Mouse (Mus musculus) yolk sac, embryonic 10.5 days (tissue): Measurements from ENCODE around the gene Cyp2u1.

Source experiments
- DNase-seq: peaks from one replicate; pipeline ENCODE4 v3.0.0-alpha.2; 2017; ENCODE audit warnings: low spot score

Cyp2u1 gene

DNA sequence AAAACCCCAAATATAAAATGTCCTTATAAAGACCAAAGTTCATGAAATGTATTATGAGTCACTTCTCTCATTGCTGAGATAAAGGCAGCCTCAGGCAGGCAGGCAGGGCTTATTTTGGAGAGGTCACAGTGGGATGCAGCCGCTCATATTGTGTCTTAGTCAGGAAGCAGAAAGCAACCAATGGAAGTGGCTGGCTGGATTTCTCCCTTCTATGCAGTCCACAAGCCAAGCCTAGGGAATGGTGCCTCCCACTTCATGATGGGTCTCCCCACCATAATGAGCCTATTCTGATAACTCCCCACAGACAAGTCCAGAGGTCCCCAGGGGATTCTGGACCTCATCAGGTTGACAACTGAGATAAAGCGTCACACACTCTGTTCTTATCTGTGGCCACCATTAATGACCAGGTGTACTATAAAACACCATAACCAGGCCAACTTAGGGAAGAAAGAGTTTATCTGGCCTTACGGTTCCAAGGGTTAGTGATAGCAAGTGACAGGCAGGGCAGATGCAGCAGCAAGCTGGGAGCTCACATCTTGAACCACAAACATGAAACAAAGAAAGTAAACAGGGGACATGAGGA, 47.5 kb downstream of the Cyp2u1 start:
- DNase-seq, result no peak

DNA sequence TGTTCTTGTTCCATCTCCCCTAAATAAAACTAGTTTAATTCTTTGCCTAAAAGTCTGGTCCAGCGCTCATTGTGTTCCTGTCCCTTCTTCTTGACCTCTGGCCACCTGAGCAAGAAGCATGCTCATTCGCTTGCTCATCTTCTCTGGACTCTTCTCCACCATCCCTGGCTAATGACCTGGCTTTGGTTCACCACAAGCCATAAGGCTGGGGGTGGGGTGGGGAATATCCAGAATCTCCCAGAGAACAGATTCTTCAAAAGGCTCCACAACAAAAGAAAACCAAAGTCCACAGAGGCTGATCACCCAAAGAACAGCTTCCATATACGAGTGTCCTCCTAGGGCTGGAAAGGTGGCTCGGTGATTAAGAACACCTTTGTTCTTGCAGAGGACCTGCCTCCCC, 48.0 kb downstream of the Cyp2u1 start:
- no peak for DNase-seq

DNA sequence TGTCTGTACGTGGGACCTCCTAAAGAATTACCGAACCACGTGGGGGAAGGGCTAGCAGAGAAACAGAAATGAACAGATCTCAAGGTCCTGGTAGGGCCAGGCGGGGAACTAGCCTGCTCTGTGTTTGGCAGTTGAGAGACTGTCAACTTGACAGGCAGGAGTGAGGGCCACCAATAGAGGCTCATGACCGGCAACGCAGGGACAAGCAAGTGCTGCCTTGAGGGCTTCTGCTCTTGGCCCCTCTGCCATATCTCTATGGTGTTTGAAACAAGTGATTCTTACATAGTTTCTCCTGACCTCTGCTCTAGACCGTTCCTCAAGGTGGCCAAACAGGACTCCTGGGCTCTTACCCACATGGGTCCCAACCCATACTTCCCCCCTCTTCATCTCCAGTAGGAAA, 51.4 kb downstream of the Cyp2u1 start:
- no peak for DNase-seq

DNA sequence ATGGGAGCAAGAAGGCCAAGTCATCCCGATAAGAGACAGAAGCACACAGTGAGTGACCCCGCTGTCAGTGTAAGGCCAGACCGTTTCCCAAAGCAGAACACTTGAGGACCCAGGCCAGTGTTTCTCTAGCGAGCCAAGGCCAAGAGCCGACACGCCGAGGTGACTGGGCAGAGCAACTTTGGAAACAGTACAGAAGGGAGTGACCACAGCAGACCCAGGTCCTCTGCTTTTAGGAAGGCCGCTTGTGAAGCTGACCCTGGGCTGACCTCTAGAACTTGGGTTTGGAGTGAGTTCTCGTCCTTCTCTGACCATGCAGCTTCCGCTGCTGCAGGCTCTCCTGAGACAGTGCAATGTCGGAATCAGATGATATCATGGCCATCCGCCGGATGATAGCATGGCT, 52.0 kb downstream of the Cyp2u1 start:
- no peak for DNase-seq

DNA sequence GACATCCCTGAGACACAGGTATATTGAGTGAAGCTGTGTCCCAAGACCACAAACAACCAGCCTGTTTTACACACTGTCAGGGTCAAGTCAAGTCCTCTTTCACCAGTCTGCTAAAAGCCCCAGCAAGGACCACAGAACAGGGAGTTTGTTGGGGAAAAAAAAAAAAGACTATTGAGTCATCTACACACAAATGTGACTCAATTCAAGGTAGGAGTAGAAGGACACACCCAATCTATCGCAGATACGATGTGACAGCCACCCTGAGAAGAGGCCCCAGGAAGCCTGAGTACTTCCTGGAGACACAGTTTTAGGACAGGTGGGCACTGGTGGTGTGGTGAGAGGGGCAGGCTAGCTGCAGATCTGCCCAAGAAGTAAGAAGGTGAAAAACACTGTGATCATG, 52.7 kb downstream of the Cyp2u1 start:
- no peak for DNase-seq

DNA sequence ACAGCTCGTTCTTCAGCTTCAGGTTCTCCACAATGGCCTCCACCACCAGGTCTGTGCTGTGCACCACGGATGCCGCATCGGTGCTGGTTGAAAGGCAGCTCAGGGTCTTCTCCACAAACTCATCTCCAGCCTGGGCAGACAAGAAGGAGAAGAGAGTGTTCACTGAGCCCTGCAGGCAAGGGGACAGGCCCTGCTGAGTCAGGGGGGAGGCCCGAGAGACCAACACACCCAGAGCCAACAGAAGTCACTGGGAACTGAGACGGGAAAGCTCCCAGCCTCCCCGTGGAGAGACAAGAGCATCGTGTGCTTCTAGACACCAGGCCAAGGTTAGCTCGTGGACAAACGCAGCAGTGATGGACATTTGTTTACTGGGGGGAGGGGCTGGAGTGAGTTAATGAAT, 54.6 kb downstream of the Cyp2u1 start:
- DNase-seq, result no peak

DNA sequence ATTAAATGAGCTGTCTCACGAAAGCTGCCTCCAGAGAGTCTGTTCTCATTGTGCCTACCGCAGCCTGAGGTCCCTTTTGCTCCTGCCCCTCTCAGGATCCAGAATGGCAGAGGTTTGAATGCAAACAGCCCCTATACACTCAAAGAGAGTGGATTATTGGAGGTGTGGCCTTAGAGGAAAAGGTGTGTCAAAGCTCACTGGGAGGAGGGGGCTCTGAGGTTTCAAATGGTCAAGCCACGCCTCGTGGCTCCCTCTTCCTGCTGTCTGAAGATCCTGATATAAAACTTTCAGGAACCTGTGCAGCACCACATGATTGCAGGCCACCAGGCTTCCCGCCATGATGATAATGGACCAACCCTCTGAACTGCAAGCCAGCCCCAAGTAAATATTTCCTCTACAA, 55.2 kb downstream of the Cyp2u1 start:
- DNase-seq, result no peak

DNA sequence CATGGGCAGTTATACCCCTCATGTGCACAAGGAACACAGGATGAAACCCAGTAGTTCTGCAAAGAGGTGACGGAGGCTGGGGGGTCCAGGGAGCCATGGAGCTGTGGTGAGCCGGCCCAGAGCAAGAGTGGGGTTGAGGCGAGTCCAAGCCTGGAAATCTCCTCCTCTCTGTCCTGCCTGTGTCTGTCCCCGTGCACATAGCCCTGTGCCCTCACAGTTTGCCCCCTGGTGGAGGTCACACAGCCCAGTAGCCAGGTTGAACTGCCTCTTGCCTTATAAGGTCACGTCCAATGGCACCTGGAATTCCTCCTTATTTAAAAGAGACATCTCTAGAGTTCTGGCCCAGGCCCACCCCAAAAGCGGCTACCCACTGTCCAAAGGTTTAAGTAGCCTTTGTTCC, 55.6 kb downstream of the Cyp2u1 start:
- DNase-seq, result no peak

DNA sequence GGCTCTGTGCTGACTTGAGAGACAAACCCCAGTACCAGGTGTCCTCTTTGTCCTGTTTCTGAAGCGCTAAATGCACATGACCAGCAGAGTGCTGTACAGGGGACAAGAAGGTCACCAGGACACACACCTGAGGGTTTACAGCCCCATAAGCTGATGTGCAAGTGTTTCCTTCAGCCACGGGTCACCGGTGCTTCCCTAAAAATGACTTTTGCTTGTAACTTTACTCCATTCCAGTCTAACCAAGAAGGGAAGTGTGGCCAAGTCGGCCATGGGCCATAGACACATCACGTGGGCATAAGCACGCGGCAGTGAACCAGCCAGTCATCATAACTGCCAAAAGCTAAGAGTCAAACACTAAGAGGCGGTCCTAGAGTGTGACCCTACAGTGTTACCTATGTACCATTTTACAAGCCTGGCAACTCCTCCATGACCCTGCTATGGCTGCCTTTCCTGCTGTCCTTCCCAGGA, 56.4 kb downstream of the Cyp2u1 start:
- no peak for DNase-seq

DNA sequence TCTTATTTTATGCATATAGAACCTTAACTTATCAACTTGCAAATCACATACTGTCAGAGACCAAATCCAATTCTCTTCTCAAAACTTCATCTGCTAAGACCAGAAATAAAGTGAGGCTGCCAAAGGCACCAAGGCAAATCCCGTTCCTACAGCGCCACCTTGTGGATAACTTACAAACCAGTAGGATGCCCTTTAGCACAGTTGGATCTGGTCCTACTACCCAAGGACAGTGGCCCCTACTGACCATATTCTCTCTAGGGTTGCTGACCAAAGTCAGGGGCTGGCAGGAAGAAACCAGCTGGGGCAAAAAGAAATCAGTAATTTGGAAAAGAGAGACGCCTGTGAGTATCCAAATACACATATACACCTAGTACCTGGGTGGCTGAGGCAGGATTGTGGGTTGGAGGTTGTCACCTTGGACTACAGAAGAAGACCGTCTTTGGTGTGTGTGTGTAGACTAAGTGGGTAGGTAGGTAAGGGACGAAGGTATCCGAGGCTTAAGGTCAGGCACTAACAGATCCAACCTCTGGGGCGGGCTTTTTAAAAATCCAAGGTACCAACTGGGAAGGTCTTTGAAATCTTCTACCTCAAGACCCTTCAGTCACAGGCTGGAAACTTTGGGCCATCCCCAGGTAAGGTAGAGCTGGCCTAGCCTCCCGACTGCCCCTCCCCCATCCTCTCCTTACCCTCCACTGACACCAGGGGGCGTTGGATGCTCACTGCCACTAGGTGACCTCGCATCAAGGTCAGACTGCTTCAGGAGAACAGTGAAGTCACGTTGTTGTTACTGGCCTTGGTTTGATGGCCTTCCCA, 57.1 kb downstream of the Cyp2u1 start:
- peak; percentile 41 for DNase-seq
